Mouse (Mus musculus) layer of hippocampus, postnatal 14 days (tissue): ENCODE measurements around the gene Safb2. TPM values are rescaled to one million over a fixed set of nuclear protein-coding genes. Genes with fewer than 3 reads are reported as not detected.

ENCODE experiments used
- DNase-seq, 2 experiments: peaks; one replicate each; pipeline ENCODE4 v3.0.0; 2021 to 2022; ENCODE audit warnings: low spot score in 2 of 2, mixed read lengths in 1 of 2
- total RNA-seq, 2 experiments: library from RNA; stranded (reverse); gene quantifications; 2 replicates each; pipeline ENCODE4 v1.2.3; 2021

Safb2 gene
- total RNA-seq, 2 experiments from 2014 or later, result 127 TPM

DNA sequence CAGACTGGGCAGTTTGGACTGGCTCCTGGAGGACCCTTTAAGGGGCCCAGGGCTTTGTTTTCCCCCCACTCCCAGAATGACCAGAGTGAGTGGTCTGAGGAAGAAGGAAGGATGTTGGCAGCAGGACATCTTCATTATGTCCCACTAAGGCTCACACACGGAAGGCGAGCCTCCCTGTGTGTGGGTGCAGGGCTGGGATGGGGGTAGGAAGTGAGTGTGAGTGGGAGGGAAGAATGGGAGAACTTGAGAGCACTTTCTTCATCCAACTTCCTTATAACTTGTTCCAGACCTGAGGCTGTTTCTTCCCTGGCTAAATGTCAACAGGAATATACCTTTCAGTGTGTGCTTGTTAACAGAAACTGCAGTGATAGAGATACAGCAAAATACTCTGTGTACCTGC is 26.9 kb upstream of the Safb2 start:
- no peak for DNase-seq

DNA sequence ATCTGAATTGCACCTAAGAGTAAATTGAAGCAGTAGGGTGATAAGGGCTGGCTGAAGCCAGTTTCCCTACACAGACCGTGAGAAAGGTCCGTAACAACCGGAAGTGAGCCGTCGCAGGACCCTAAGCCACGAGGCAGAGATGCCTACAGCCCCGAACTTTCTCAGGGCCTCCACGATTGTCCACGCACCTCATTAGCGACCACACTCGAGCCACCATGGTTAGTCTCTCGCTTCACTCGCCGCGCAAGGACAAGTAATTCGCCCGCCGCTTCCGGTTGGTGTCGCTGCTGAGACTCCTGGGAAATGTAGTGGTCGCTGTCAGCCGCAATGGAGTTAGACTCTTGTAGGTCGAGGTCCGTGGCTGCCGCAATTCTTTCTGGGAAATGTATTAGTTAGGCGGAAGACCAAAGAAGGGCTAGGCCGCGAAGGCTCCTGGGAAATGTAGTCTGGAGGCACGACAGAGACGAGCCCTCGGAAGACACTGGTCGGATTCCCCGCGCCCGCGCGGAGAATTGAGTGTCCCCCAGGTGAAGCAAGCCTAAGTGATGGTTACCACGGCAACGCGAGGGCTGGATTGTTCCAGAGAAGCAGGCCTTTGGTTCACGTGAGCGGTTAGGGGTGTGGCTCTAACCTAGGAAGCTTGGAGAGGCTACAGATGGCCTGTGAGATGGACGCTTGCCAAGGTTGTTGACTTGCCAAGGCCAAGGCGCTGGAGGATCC is 25.2 kb upstream of the Safb2 start, which contains the start of gene 2410015M20Rik:
Gene 2410015M20Rik, minus strand, starts transcription at position 320 of the 720 bp plus-strand sequence.
- DNase-seq, result peak; percentile 96 to 98

- DNase-seq, result no peak
These were observed 24.3 kb upstream of the Safb2 start for GRCm38 (mm10) chr17:56608699-56609098.

GRCm38 (mm10) chr17:56607521-56608062 is 23.2 kb upstream of the Safb2 start:
- no peak for DNase-seq

GRCm38 (mm10) chr17:56605431-56605830 is 21.0 kb upstream of the Safb2 start:
- DNase-seq, result no peak

GRCm38 (mm10) chr17:56604422-56604821 is 20.0 kb upstream of the Safb2 start:
- DNase-seq, result no peak

DNA sequence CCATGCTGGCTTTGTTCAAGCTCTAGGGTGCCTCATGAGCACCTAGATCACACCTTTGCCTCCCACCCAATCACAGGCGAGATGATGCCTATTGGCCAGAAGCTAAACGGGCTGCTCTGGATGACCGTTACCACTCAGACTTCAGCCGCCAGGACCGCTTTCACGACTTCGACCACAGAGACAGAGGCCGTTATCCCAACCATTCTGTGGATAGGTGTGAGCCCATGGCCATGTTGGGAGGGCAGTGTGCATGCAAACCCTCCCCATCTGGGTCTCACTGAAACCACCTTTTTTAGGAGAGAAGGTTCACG is 19.6 kb upstream of the Safb2 start:
- DNase-seq, result no peak

GRCm38 (mm10) chr17:56603186-56604069 is 19.0 kb upstream of the Safb2 start:
- DNase-seq, result no peak

- no peak for DNase-seq
These were observed 9.3 kb upstream of the Safb2 start for GRCm38 (mm10) chr17:56593527-56594271.

DNA sequence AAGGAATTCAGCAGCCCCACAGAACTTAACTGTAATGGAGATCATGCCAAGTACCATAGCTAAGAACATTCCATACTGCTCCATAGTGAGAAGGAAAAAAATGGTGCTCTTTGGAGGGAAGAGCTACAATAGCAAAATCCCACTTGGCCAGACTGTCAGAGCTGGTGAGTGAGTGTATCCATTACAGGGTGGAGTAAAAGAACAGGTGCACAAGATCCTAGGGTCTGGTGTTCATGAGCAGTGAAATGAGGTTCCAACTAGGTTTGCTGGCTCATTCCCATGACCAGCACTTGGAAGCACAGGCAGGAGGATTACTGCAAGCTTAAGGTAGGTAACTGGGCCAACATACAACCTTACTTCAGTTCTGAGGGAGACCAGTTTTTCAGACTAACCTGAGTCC is 8.2 kb upstream of the Safb2 start:
- DNase-seq, result no peak

DNA sequence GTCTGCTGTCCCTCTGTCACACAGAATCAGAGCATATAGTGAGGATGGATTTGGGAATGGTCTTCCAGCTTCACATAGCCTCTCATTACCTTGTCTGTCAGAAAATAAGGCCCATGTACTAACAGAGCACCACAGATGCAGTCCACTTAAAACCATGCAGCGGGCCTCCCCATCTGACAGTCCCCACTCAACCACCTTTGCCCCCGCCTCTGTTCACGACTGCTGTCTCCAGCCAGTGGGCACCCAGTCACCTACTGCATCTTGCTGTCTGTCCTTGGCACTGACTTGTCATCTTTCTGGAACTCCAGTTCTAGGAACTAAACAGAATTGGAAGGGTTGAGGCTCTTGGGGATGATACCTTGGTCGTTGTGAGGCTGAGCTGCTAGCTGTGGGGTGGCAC is 4.5 kb upstream of the Safb2 start:
- no peak for DNase-seq

GRCm38 (mm10) chr17:56587773-56588172 is 3.4 kb upstream of the Safb2 start:
- DNase-seq, result no peak

DNA sequence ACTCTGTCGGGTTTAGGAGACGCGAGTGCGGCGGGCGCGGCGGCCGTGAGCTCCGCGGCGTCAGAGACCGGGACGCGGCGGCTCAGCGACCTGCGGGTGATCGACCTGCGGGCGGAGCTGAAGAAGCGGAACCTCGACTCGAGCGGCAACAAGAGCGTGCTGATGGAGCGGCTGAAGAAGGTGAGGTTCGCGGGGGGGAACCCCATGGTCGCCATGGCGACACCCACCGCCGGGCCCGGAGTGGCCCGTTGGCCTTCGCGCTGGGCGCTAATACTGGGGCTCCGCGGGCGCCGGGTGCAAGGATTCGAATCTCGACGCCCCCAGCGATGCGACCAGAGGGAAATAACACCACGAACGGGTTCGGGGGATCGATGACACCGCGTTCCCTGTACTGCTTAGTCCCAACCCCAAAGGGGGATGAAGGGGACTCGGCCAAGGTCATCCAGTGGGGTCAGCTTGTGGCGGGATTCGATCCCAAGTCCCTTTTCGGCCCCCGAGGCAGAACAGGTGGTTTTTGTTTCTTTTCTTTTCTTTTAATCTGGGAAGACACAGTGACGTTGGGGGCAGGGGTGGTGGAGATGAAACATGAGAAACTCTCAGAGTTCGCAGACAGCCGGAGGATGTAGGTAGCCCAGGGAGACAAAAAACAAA is 911 bp upstream of the Safb2 start:
- DNase-seq, result no peak

DNA sequence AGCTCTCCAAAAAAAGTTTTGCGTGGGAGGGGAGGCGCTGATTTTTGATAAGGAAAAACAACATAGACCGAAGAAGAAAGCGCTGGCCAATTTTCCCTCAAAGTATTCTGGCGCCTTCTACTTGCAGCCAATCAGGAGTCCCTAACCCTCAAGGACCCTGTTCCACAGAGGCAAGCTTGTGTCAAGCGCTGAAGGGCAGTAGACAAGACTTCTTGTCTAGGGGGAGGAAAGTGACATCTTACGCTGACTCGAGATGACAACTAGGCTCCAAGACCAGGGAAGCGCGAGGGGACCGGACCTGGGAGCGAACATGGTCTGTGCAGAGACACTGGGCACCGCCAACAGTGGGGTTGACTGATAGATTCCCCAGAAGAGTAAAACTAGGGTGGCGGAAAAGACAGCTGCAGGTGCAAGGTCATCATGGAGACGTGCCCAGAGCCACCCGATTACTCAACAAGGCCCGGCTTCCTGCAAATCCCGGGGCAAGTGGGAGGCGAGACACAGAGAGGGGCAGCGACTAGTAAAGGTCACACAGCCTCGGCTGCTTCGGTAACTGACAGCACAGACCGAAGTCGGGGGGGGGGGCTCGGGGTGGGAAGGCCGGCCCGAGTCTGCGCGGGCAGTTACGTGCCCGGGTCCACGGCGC is 651 bp downstream of the Safb2 start:
- DNase-seq, result peak; percentile 29 to 49

- DNase-seq, result no peak
These were observed 1.3 kb downstream of the Safb2 start for GRCm38 (mm10) chr17:56583071-56583470.

- no peak for DNase-seq
These were observed 11.4 kb downstream of the Safb2 start for GRCm38 (mm10) chr17:56572939-56573338.

- no peak for DNase-seq
These were observed 12.2 kb downstream of the Safb2 start for GRCm38 (mm10) chr17:56572154-56572553.

- no peak for DNase-seq
These were observed 14.1 kb downstream of the Safb2 start for GRCm38 (mm10) chr17:56570287-56570686.

GRCm38 (mm10) chr17:56567370-56567769 is 17.0 kb downstream of the Safb2 start:
- no peak for DNase-seq

DNA sequence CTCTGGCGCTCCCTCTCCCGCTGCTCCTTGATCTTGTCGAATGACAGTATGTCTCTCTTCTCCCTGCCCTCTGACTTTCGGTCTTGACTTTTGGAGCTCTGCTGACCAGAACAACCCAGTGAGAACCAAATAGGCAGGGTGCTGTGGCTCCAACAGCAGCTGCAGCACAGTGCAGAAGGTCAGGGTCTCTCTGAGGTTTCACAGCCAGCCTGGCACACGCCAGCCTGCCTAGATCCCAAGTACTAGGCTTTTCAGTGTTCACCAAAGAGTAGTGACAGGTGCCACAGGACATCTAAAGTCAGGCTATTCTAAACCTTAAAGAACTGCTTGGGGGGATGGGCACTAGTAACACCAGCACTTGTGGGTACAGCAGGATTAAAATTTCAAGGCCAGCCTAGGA is 17.5 kb downstream of the Safb2 start:
- no peak for DNase-seq
